Mouse (Mus musculus) CH12.LX (cell line): ENCODE data around the gene Hpca. TPM values are rescaled to one million over a fixed set of nuclear protein-coding genes. Genes with fewer than 3 reads are reported as not detected.

Experiments
- DNase-seq: peaks from one replicate; pipeline ENCODE4 v3.0.0-alpha.2; 2013; ENCODE audit errors: extremely low read depth
- H3K27ac ChIP-seq: 2 replicates; pipeline ENCODE4 v1.5.1; 2012; ENCODE audit warnings: low read depth, mild to moderate bottlenecking, control low read depth, moderate library complexity; ENCODE audit not compliant: insufficient read depth
- H3K27me3 ChIP-seq: replicated peaks from 2 replicates; pipeline ENCODE3; 2012; ENCODE audit warnings: inconsistent platforms
- H3K36me3 ChIP-seq, 2 experiments: replicated peaks in 1 of 2; 2 replicates each; pipeline versions ENCODE3 to v1.6.1; 2012; ENCODE audit warnings: inconsistent platforms in 1 of 2, low read length in 1 of 2, mild to moderate bottlenecking in 1 of 2, mixed read lengths in 1 of 2, moderate library complexity in 1 of 2; ENCODE audit not compliant: control insufficient read depth in 1 of 2, insufficient read depth in 1 of 2
- H3K4me1 ChIP-seq, 2 experiments: 2 replicates each; pipeline ENCODE4 v1.6.1; 2012; ENCODE audit warnings: inconsistent platforms in 1 of 2, moderate library complexity in 1 of 2; ENCODE audit not compliant: insufficient read depth in 2 of 2, control insufficient read depth in 1 of 2
- H3K4me2 ChIP-seq: 2 replicates; pipeline ENCODE4 v1.6.1; 2012; ENCODE audit warnings: low read depth, mild to moderate bottlenecking, control low read depth; ENCODE audit not compliant: poor library complexity, insufficient read depth, severe bottlenecking
- H3K4me3 ChIP-seq, 3 experiments: fragments of 150-350 bp in 1 of 3; sonication (generic) in 1 of 3; replicated peaks in 1 of 3; 2 replicates each; pipeline versions ENCODE3 to v1.5.1; 2011 to 2012; ENCODE audit warnings: low read depth in 2 of 3, low read length in 2 of 3, mild to moderate bottlenecking in 2 of 3, moderate library complexity in 2 of 3, control low read depth in 1 of 3, improper control_type of control experiment in 1 of 3, inconsistent platforms in 1 of 3, mixed read lengths in 1 of 3; ENCODE audit not compliant: poor library complexity in 1 of 3
- H3K79me2 ChIP-seq: replicated peaks from 2 replicates; pipeline ENCODE4 v1.6.1; 2012; ENCODE audit warnings: mild to moderate bottlenecking, moderate library complexity; ENCODE audit not compliant: control insufficient read depth, poor library complexity, insufficient read depth, severe bottlenecking; ENCODE audit errors: extremely low read depth
- H3K9ac ChIP-seq: 2 replicates; pipeline ENCODE4 v1.6.1; 2012; ENCODE audit warnings: low read depth, mild to moderate bottlenecking, control low read depth, moderate library complexity; ENCODE audit not compliant: insufficient read depth
- H3K9me3 ChIP-seq: replicated peaks from 2 replicates; pipeline ENCODE3; 2012; ENCODE audit warnings: low read length, inconsistent platforms, mixed read lengths
- CHD1 ChIP-seq: IDR thresholded peaks from 2 replicates; pipeline ENCODE4 v1.6.1; 2012; ENCODE audit warnings: low read depth, low read length, improper control_type of control experiment, inconsistent platforms
- CHD2 ChIP-seq: IDR thresholded peaks from 2 replicates; pipeline ENCODE4 v1.6.1; 2011; ENCODE audit warnings: low read length, improper control_type of control experiment
- CTCF ChIP-seq, 2 experiments: IDR thresholded peaks in 1 of 2; conservative IDR thresholded peaks in 1 of 2; 2 replicates each; pipeline ENCODE4 v1.5.1; 2011 to 2012; ENCODE audit warnings: low read depth in 2 of 2, low read length in 2 of 2, improper control_type of control experiment in 1 of 2, inconsistent platforms in 1 of 2, mild to moderate bottlenecking in 1 of 2, moderate library complexity in 1 of 2
- E2F4 ChIP-seq: IDR thresholded peaks from 2 replicates; pipeline ENCODE4 v1.6.1; 2011; ENCODE audit warnings: low read depth, low read length, improper control_type of control experiment; ENCODE audit not compliant: insufficient replicate concordance
- EP300 ChIP-seq: IDR thresholded peaks from 2 replicates; pipeline ENCODE4 v1.6.1; 2011; ENCODE audit warnings: low read length, improper control_type of control experiment
- ETS1 ChIP-seq: conservative IDR thresholded peaks from 2 replicates; pipeline ENCODE4 v1.6.1; 2012; ENCODE audit warnings: low read depth, mild to moderate bottlenecking, inconsistent platforms, low read length, improper control_type of control experiment, moderate library complexity
- GABPA ChIP-seq: IDR thresholded peaks from 2 replicates; pipeline ENCODE4 v1.6.1; 2012; ENCODE audit warnings: low read depth, low read length, improper control_type of control experiment, inconsistent platforms; ENCODE audit not compliant: insufficient replicate concordance
- IRF4 ChIP-seq: IDR thresholded peaks from 2 replicates; pipeline ENCODE4 v1.6.1; 2014; ENCODE audit warnings: low read depth, mild to moderate bottlenecking, inconsistent platforms, low read length, improper control_type of control experiment
- JUN ChIP-seq: IDR thresholded peaks from 2 replicates; pipeline ENCODE4 v1.6.1; 2011; ENCODE audit warnings: low read depth, mild to moderate bottlenecking, low read length, improper control_type of control experiment, moderate library complexity; ENCODE audit not compliant: insufficient read depth
- JUND ChIP-seq: conservative IDR thresholded peaks from 2 replicates; pipeline ENCODE4 v1.6.1; 2011; ENCODE audit warnings: low read depth, low read length, improper control_type of control experiment
- KAT2A ChIP-seq: IDR thresholded peaks from 2 replicates; pipeline ENCODE4 v1.6.1; 2012; ENCODE audit warnings: low read length, improper control_type of control experiment, inconsistent platforms; ENCODE audit not compliant: insufficient replicate concordance
- MAFK ChIP-seq: IDR thresholded peaks from 2 replicates; pipeline ENCODE4 v1.6.1; 2011; ENCODE audit warnings: low read length, improper control_type of control experiment; ENCODE audit not compliant: insufficient replicate concordance
- MAX ChIP-seq: IDR thresholded peaks from 2 replicates; pipeline ENCODE4 v1.6.1; 2011; ENCODE audit warnings: low read length, improper control_type of control experiment
- MAZ ChIP-seq: IDR thresholded peaks from 2 replicates; pipeline ENCODE4 v1.6.1; 2012; ENCODE audit warnings: low read depth, mild to moderate bottlenecking, inconsistent platforms, low read length, improper control_type of control experiment, moderate library complexity
- MEF2A ChIP-seq: IDR thresholded peaks from 2 replicates; pipeline ENCODE4 v1.6.1; 2014; ENCODE audit warnings: low read depth, mild to moderate bottlenecking, inconsistent platforms, low read length, improper control_type of control experiment, borderline replicate concordance
- MXI1 ChIP-seq: IDR thresholded peaks from 2 replicates; pipeline ENCODE4 v1.6.1; 2011; ENCODE audit warnings: mild to moderate bottlenecking, low read depth, low read length, improper control_type of control experiment
- MYC ChIP-seq: IDR thresholded peaks from 2 replicates; pipeline ENCODE4 v1.6.1; 2011; ENCODE audit warnings: low read depth, mild to moderate bottlenecking, improper control_type of control experiment, low read length
- PAX5 ChIP-seq: IDR thresholded peaks from 2 replicates; pipeline ENCODE4 v1.6.1; 2012; ENCODE audit warnings: low read length, inconsistent platforms, mixed read lengths
- POLR2A ChIP-seq: IDR thresholded peaks from 2 replicates; pipeline ENCODE4 v1.6.1; 2011; ENCODE audit warnings: low read depth, mild to moderate bottlenecking, improper control_type of control experiment, low read length
- POLR2AphosphoS2 ChIP-seq: IDR thresholded peaks from 2 replicates; pipeline ENCODE4 v1.6.1; 2011; ENCODE audit warnings: low read depth, low read length, improper control_type of control experiment
- RAD21 ChIP-seq: IDR thresholded peaks from 2 replicates; pipeline ENCODE4 v1.6.1; 2011; ENCODE audit warnings: low read depth, mild to moderate bottlenecking, low read length, improper control_type of control experiment, moderate library complexity
- RCOR1 ChIP-seq: conservative IDR thresholded peaks from 2 replicates; pipeline ENCODE4 v1.6.1; 2012; ENCODE audit warnings: low read depth, mild to moderate bottlenecking, inconsistent platforms, low read length, improper control_type of control experiment
- SIN3A ChIP-seq: IDR thresholded peaks from 2 replicates; pipeline ENCODE4 v1.6.1; 2012; ENCODE audit warnings: low read length, improper control_type of control experiment, inconsistent platforms
- SMC3 ChIP-seq: IDR thresholded peaks from 2 replicates; pipeline ENCODE4 v1.6.1; 2011; ENCODE audit warnings: low read depth, low read length, improper control_type of control experiment
- TBP ChIP-seq: conservative IDR thresholded peaks from 2 replicates; pipeline ENCODE4 v1.6.1; 2011; ENCODE audit warnings: low read depth, low read length, improper control_type of control experiment
- TCF12 ChIP-seq: IDR thresholded peaks from 2 replicates; pipeline ENCODE4 v1.6.1; 2014; ENCODE audit warnings: low read depth, mild to moderate bottlenecking, inconsistent platforms, low read length, improper control_type of control experiment
- UBTF ChIP-seq: IDR thresholded peaks from 2 replicates; pipeline ENCODE4 v1.6.1; 2012; ENCODE audit warnings: low read depth, mild to moderate bottlenecking, inconsistent platforms, low read length, improper control_type of control experiment, moderate library complexity
- USF2 ChIP-seq: conservative IDR thresholded peaks from 2 replicates; pipeline ENCODE4 v1.6.1; 2011; ENCODE audit warnings: low read depth, low read length, improper control_type of control experiment
- ZC3H11A ChIP-seq: IDR thresholded peaks from 2 replicates; pipeline ENCODE4 v1.6.1; 2012; ENCODE audit warnings: low read depth, mild to moderate bottlenecking, inconsistent platforms, low read length, improper control_type of control experiment
- ZMIZ1 ChIP-seq: IDR thresholded peaks from 2 replicates; pipeline ENCODE4 v1.6.1; 2012; ENCODE audit warnings: low read depth, mild to moderate bottlenecking, inconsistent platforms, low read length, improper control_type of control experiment
- ZNF384 ChIP-seq: IDR thresholded peaks from 2 replicates; pipeline ENCODE4 v1.6.1; 2012; ENCODE audit warnings: low read depth, low read length, improper control_type of control experiment, inconsistent platforms
- dilution Hi-C: fragments of 300-500 bp; cut with MboI; formaldehyde crosslinking; loops from 2 replicates; pipeline ENCODE4 v1.14.3; 2020; ENCODE audit warnings: low sequenced_read_pairs; ENCODE audit not compliant: extremely low pct_unique_long_range_greater_than_20kb, extremely low pct_ligation_motif_present
- in situ Hi-C: fragments of 300-500 bp; cut with MboI; formaldehyde crosslinking; loops from 3 replicates; pipeline ENCODE4 v1.14.3; 2019; ENCODE audit warnings: low sequenced_read_pairs, low pct_ligation_motif_present, low pct_unique_long_range_greater_than_20kb, mixed read lengths
- polyA plus RNA-seq: library from polyadenylated mRNA; unstranded; fragments of >175 nt; gene quantifications from 2 replicates; pipeline ENCODE4 v1.2.1, GENCODE M21; 2012; ENCODE audit warnings: low read depth; ENCODE audit not compliant: insufficient read length
- total RNA-seq, 2 experiments: library from RNA; depleted of rRNA; stranded (reverse); fragments of 300-350 nt in 1 of 2; fragments of >200 nt in 1 of 2; gene quantifications; 2 replicates each; pipeline ENCODE4 v1.2.3; 2012 to 2014

Hpca gene
- total and polyA plus RNA-seq, 3 experiments, result 1.3 to 28.5 (median 2.9) TPM

DNA sequence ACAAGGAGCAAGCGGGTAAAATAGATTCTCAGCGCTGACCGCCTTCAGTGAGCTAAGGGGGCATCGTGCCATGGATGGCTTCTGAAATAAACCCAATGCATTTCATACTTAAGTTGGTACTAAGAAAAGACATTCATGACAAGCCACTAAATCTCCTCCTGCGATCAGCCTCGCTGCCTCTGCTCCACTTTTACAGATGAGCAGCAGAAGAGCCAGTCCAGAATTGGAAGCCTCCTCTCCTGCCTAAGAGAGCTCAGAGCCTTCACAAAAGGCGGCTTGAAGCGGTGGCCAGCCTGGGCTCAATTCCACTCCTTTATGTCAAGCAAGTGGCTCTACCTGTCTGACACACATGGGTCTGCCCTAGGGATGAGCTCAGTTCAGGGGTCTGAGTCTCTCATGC is 5.1 kb downstream of the Hpca start:
- Histone ChIP-seq H3K79me2 (no peaks in the 10 kb centered on the region), H3K27me3 (peaks cover 79% of the 10 kb centered on the region), H3K4me2 (no peak overlapping the region), H3K9ac (no peak overlapping the region), H3K4me3 (no peak overlapping the region), H3K4me1 (peaks cover 10 to 16% of the 10 kb centered on the region in 2 experiments), H3K36me3 (no peaks in the 10 kb centered on the region), H3K9me3 (peaks cover 10% of the 10 kb centered on the region), H3K27ac (no peak overlapping the region)
- dilution Hi-C loops (no loop called here), in situ Hi-C loops (no loop called here)
- no peak for TF ChIP-seq KAT2A
- no peak for TF ChIP-seq MXI1
- TF ChIP-seq MYC, result no peak
- TF ChIP-seq E2F4, result no peak
- no peak for TF ChIP-seq GABPA
- no peak for TF ChIP-seq USF2
- no peak for TF ChIP-seq RCOR1
- no peak for TF ChIP-seq IRF4
- no peak for TF ChIP-seq TBP
- no peak for TF ChIP-seq POLR2AphosphoS2
- TF ChIP-seq PAX5, result no peak
- TF ChIP-seq ZNF384, result no peak
- no peak for TF ChIP-seq CHD1
- no peak for TF ChIP-seq JUND
- no peak for TF ChIP-seq MEF2A
- no peak for TF ChIP-seq SIN3A
- DNase-seq, result no peak

DNA sequence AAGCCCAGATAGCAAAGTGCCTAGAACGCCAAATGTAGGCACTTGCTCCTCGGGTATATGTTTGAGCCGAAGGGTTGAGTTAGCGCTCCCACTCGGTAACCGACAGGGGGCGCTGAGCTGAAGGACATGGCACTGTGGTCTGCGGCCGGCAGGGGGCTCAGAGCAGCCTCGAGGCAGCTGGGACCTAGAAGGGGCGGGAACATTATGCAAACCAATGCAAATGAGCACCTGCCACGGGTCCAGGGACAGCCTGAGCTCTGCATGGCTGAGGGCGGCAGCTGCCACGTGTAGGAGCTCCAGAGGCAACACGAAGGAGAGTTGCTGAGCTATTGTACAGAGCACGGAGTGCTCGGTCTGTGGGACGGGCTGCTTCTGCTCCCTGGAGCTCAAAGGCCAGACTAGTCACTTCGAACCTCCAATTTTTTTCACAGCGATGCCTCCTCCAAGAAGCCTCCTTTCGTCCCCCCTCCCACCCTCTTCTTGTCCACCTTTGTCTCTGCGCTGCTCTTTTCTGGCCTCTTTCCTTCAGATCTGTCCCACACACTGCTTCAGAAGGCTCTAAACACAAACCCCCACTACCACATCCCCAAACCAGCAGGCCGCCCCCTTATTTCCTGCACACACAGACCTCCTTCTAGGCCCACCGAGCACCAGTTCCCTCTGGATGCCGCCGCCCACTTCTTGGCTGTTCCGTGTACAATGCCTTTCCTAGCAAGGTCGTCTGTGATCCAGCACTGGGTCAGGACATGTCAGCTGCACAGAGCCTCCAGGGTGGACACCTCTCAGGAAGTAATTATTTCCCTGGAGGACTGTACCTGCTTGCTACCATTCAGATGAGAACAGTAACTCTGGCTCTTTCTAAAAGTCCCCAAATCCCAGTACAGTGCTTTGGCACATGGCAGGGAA is 8.5 kb downstream of the Hpca start:
- no peak overlapping the region for H3K4me3 ChIP-seq
- peak; percentile 90 for DNase-seq
- in situ Hi-C loops, result no loop called here
- no peak for TF ChIP-seq CHD1
- peak; percentile 96 for TF ChIP-seq MAX
- TF ChIP-seq ZMIZ1, result no peak
- TF ChIP-seq IRF4, result no peak
- TF ChIP-seq RAD21, result peak; percentile 23
- TF ChIP-seq CTCF (conservative IDR thresholded peaks at IDR 0.05 in 1 of 2, IDR thresholded peaks at IDR 0.05 in 1 of 2; ENCODE audit: low read depth in 2 of 2, low read length in 2 of 2), result peak in 1 of 2 experiments; percentile 99; a peak in 2 of 4 replicates
- TF ChIP-seq CHD2, result no peak
- no peak for TF ChIP-seq POLR2A
- no peak for TF ChIP-seq MAFK
- no peak for TF ChIP-seq RCOR1
- no peak for TF ChIP-seq ZC3H11A
- TF ChIP-seq TCF12, result peak; percentile 74
- no peak for TF ChIP-seq ZNF384
- no peak for TF ChIP-seq GABPA
- TF ChIP-seq JUND, result no peak
- peak; percentile 71 for TF ChIP-seq MYC
- TF ChIP-seq EP300, result no peak
- no peak for TF ChIP-seq ETS1
- no peak for TF ChIP-seq UBTF
- TF ChIP-seq SMC3, result peak; percentile 66
- TF ChIP-seq JUN, result no peak
- TF ChIP-seq TBP, result no peak
- no peak for TF ChIP-seq MAZ

More for the DNA sequence above, 8.5 kb downstream of the Hpca start:
- H3K4me2 ChIP-seq, result no peak overlapping the region
- peaks cover 6 to 9% of the 10 kb centered on the region in 2 experiments for H3K4me1 ChIP-seq
- H3K9me3 ChIP-seq, result peaks cover 10% of the 10 kb centered on the region
- H3K27ac ChIP-seq, result no peak overlapping the region
- no peaks in the 10 kb centered on the region for H3K79me2 ChIP-seq
- H3K27me3 ChIP-seq, result peaks cover 71% of the 10 kb centered on the region
- dilution Hi-C loops, result no loop called here
- no peaks in the 10 kb centered on the region for H3K36me3 ChIP-seq
- no peak overlapping the region for H3K9ac ChIP-seq
